Mouse (Mus musculus) hindlimb bud, embryonic 11.5 days (tissue): Measurements from ENCODE around the gene Minpp1.

ENCODE experiments used
- DNase-seq: peaks from one replicate; pipeline ENCODE4 v3.0.0-alpha.2; 2012; ENCODE audit warnings: low read depth, low spot score; ENCODE audit errors: extremely low spot score

Gene Minpp1

GRCm38 (mm10) chr19:32487595-32488255 is 2.2 kb downstream of the Minpp1 start:
- no peak for DNase-seq

- no peak for DNase-seq
Observed at GRCm38 (mm10) chr19:32489166-32489895, 3.8 kb downstream of the Minpp1 start.

- no peak for DNase-seq
Observed at GRCm38 (mm10) chr19:32490976-32491375, 5.4 kb downstream of the Minpp1 start.

GRCm38 (mm10) chr19:32492339-32492738 is 6.8 kb downstream of the Minpp1 start:
- DNase-seq: no peak

- DNase-seq: no peak
Observed at GRCm38 (mm10) chr19:32492981-32493380, 7.4 kb downstream of the Minpp1 start.

GRCm38 (mm10) chr19:32493471-32493870 is 7.9 kb downstream of the Minpp1 start:
- DNase-seq: no peak

GRCm38 (mm10) chr19:32494611-32495010 is 9.0 kb downstream of the Minpp1 start:
- no peak for DNase-seq

GRCm38 (mm10) chr19:32495034-32495433 is 9.5 kb downstream of the Minpp1 start:
- no peak for DNase-seq

- DNase-seq: no peak
Observed at GRCm38 (mm10) chr19:32497411-32497810, 11.8 kb downstream of the Minpp1 start.

GRCm38 (mm10) chr19:32498002-32498401 is 12.4 kb downstream of the Minpp1 start:
- no peak for DNase-seq

- no peak for DNase-seq
Observed at GRCm38 (mm10) chr19:32501414-32501813, 15.8 kb downstream of the Minpp1 start.

- no peak for DNase-seq
Observed at GRCm38 (mm10) chr19:32506081-32506480, 20.5 kb downstream of the Minpp1 start.

GRCm38 (mm10) chr19:32506514-32506913 is 20.9 kb downstream of the Minpp1 start:
- DNase-seq: no peak

- no peak for DNase-seq
Observed at GRCm38 (mm10) chr19:32507100-32507499, 21.5 kb downstream of the Minpp1 start.

GRCm38 (mm10) chr19:32507526-32507925 is 22.0 kb downstream of the Minpp1 start:
- DNase-seq: no peak

GRCm38 (mm10) chr19:32510267-32510666 is 24.7 kb downstream of the Minpp1 start:
- DNase-seq: no peak

GRCm38 (mm10) chr19:32510962-32511361 is 25.4 kb downstream of the Minpp1 start:
- DNase-seq: no peak

GRCm38 (mm10) chr19:32512518-32512917 is 26.9 kb downstream of the Minpp1 start:
- DNase-seq: no peak

- DNase-seq: no peak
Observed at GRCm38 (mm10) chr19:32516575-32516974, 31.0 kb downstream of the Minpp1 start.

- DNase-seq: no peak
Observed at GRCm38 (mm10) chr19:32521446-32521845, 35.9 kb downstream of the Minpp1 start.

GRCm38 (mm10) chr19:32522247-32522646 is 36.7 kb downstream of the Minpp1 start:
- no peak for DNase-seq

- no peak for DNase-seq
Observed at GRCm38 (mm10) chr19:32522753-32523307, 37.3 kb downstream of the Minpp1 start.
